Mouse (Mus musculus) stomach, embryonic 15.5 days (tissue): ENCODE measurements around the gene Cacna2d3. TPM values are rescaled to one million over a fixed set of nuclear protein-coding genes. Genes with fewer than 3 reads are reported as not detected.

Experiments used
- ATAC-seq: fragments of 200-750 bp; cut with Nextera tagmentation; 2 replicates; pipeline ENCODE4 v1.8.0; 2017; ENCODE audit warnings: low read depth, moderate number of reproducible peaks, moderate TSS enrichment; ENCODE audit not compliant: insufficient read depth, low FRiP score
- H3K27ac ChIP-seq: fragments of 300-500 bp; sonication (generic); 2 replicates; pipeline ENCODE4 v1.5.1; 2015; ENCODE audit warnings: mild to moderate bottlenecking, inconsistent platforms
- H3K27me3 ChIP-seq: fragments of 300-500 bp; sonication (generic); replicated peaks from 2 replicates; pipeline ENCODE4 v1.6.1; 2015; ENCODE audit warnings: inconsistent platforms
- H3K36me3 ChIP-seq: fragments of 300-500 bp; sonication (generic); 2 replicates; pipeline ENCODE4 v1.6.1; 2015; ENCODE audit warnings: inconsistent platforms
- H3K4me1 ChIP-seq: fragments of 300-500 bp; sonication (generic); 2 replicates; pipeline ENCODE4 v1.6.1; 2015; ENCODE audit warnings: inconsistent platforms
- H3K4me2 ChIP-seq: fragments of 300-500 bp; sonication (generic); 2 replicates; pipeline ENCODE4 v1.6.1; 2015; ENCODE audit warnings: mild to moderate bottlenecking, inconsistent platforms
- H3K4me3 ChIP-seq: fragments of 300-500 bp; sonication (generic); replicated peaks from 2 replicates; pipeline ENCODE4 v1.5.1; 2015; ENCODE audit warnings: inconsistent platforms
- H3K9ac ChIP-seq: fragments of 300-500 bp; sonication (generic); 2 replicates; pipeline ENCODE4 v1.6.1; 2015; ENCODE audit warnings: inconsistent platforms
- H3K9me3 ChIP-seq: fragments of 300-500 bp; sonication (generic); 2 replicates; pipeline ENCODE4 v1.6.1; 2016; ENCODE audit warnings: inconsistent platforms
- WGBS: fragments of 180-500 bp; shearing (Covaris S2); methylation state at CpG from one replicate; pipeline ENCODE4 v1.1.7; 2015; 5-methylcytosine and 5-hydroxymethylcytosine counted together
- polyA plus RNA-seq: library from polyadenylated mRNA; unstranded; fragments of >200 nt; fragmentation: Nextera tagmentation; extraction: Ambion mirVana; gene quantifications from 2 replicates; pipeline ENCODE4 v1.2.1, GENCODE M21; 2015

Cacna2d3 gene
- polyA plus RNA-seq, 1 experiment from 2014 or later = 1.6 TPM

DNA sequence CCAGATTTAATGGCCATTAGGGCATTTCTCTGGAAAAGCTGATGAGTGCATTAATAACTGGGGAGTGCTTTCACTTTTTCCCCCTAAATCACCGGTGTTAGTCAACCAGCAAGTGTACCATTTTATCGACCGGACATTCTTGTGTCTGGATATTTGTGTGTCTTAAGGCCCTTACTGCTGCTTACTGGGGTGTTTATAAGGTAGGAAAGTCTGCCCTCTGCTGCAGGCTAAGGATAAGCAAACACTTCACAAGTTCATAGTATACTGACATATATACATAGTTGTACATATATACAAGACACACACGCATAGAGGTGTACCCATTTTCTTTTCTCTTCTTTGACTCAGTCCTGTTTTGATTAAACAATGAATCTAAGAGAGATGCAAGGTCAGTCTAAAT, 647.9 kb downstream of the Cacna2d3 start:
- H3K4me2 ChIP-seq = no peak overlapping the region
- H3K9me3 ChIP-seq = no peaks in the 10 kb centered on the region
- ATAC-seq = no peak
- no peak overlapping the region for H3K9ac ChIP-seq
- H3K4me3 ChIP-seq = no peak overlapping the region
- H3K4me1 ChIP-seq = no peaks in the 10 kb centered on the region
- no peaks in the 10 kb centered on the region for H3K27me3 ChIP-seq
- H3K27ac ChIP-seq = no peak overlapping the region
- WGBS = 78% methylated on average over 4 of the region's 4 CpGs
- no peaks in the 10 kb centered on the region for H3K36me3 ChIP-seq

DNA sequence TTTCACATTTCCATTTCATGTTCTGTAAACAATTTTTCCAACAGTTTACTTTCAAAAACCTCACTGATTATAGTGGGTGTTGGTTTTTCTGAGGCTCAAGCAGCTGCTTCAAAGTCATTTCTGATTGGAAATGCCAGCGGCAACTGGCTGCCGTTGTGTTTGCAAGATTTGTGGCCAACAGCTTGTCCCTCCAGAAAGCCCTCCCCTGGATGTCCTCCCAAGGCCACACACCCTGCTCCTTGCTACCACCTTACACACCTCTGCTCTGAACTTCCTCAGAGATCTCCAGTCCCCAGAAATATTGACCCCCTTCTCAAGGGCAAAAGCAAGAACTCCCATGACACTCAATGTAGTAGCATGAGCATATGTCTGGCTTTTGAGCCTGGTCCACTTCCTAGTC, 659.0 kb downstream of the Cacna2d3 start:
- no peak for ATAC-seq
- 83% methylated on average over 2 of the region's 2 CpGs for WGBS

DNA sequence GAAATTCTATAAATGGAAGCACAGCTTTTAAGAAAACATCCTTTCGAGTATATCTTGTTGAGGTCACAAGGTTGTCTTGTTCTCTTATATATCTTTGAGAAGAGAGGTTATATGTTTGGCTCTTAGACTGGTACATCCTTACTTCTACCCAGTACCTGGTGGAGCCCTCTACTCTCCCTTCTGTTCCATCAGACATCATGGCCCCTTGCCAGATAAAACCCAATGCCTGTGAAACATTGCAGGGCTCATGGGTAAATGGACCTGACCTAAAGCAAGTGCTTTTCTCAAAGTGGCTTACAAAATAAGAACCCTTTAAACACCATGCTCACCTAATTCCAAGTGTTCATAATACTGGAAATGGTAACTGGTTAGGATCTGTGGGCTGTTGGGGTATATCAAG, 660.2 kb downstream of the Cacna2d3 start:
- WGBS = 75% methylated on average over 1 of the region's 1 CpGs
- no peaks in the 10 kb centered on the region for H3K27me3 ChIP-seq
- no peak for ATAC-seq
- no peaks in the 10 kb centered on the region for H3K4me1 ChIP-seq
- H3K36me3 ChIP-seq = no peaks in the 10 kb centered on the region
- H3K9me3 ChIP-seq = no peaks in the 10 kb centered on the region
- H3K4me2 ChIP-seq = no peak overlapping the region
- H3K27ac ChIP-seq = no peak overlapping the region
- H3K4me3 ChIP-seq = no peak overlapping the region
- no peak overlapping the region for H3K9ac ChIP-seq

More for the DNA sequence above, 659.0 kb downstream of the Cacna2d3 start:
- no peak overlapping the region for H3K27ac ChIP-seq
- H3K27me3 ChIP-seq = no peaks in the 10 kb centered on the region
- no peaks in the 10 kb centered on the region for H3K9me3 ChIP-seq
- H3K4me2 ChIP-seq = no peak overlapping the region
- no peaks in the 10 kb centered on the region for H3K4me1 ChIP-seq
- H3K4me3 ChIP-seq = no peak overlapping the region
- H3K36me3 ChIP-seq = no peaks in the 10 kb centered on the region
- no peak overlapping the region for H3K9ac ChIP-seq

DNA sequence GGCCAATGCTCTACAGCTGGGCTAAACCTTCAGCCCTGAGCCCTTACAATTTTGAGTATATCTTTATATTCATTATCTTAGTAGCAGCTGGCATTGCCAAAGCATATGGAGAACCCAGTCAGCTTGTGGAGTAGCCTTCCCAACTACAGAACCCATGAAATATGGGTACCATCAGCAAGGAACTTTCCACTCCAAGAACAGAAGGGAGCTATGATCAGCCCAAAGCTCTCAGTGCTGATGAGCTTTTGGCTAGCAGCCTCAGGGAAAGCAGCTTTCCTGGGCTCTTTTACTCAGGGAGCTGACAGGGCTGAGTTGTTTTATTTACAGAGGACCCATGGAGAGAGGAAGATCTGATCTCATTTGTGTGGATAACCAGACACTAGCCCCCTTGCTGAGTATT, 661.0 kb downstream of the Cacna2d3 start:
- Histone ChIP-seq H3K27ac (no peak overlapping the region), H3K27me3 (no peaks in the 10 kb centered on the region), H3K36me3 (no peaks in the 10 kb centered on the region), H3K4me3 (no peak overlapping the region), H3K9me3 (no peaks in the 10 kb centered on the region), H3K4me1 (no peaks in the 10 kb centered on the region), H3K4me2 (no peak overlapping the region), H3K9ac (no peak overlapping the region)
- no peak for ATAC-seq

DNA sequence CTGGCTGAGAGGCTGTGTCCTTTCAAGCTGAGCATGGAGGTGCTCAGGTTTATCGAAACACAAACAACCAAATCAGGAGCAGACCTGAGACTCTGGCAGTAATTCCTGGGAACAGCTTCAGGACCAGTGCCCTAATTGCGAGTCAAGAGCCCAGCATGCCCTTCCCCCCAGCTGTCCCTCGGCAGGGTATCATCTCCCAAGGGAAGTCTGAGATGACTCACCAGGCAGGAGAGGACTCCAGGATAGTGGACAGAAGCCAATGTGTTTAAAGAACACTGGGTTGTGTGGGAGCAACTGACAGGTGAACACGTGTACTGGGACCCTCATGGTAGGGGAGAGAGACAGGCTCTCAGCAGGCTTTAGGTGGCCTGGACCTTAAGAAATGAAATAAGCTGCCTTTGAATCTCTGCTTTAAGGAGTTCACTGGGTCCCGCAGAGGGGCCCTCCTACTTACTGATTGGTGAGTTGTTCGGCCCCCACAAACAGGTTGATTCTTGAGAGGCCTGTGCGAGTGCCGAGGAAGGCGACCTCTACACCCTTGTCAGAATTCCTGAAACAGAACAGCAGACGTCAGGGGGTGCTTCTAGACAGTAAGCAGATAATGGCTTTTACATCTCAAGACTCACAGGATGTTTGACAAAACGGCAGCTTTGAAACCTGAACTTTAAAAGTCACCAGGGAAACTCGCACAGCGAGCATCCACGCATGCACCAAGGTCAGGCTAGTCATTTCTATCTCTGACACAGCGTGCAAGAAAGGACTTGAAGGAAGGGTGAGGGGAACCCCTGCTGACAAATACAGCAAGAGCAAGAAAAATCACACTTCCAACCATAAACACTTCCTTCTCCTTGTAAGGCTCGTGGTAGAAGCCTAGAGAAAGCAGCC, 669.5 kb downstream of the Cacna2d3 start:
- no peaks in the 10 kb centered on the region for H3K9me3 ChIP-seq
- H3K27me3 ChIP-seq = no peaks in the 10 kb centered on the region
- no peaks in the 10 kb centered on the region for H3K4me1 ChIP-seq
- H3K36me3 ChIP-seq = no peaks in the 10 kb centered on the region
- ATAC-seq = no peak
- H3K4me2 ChIP-seq = no peak overlapping the region
- WGBS = 40% methylated on average over 16 of the region's 16 CpGs
- H3K4me3 ChIP-seq = no peak overlapping the region
- no peak overlapping the region for H3K27ac ChIP-seq
- no peak overlapping the region for H3K9ac ChIP-seq

DNA sequence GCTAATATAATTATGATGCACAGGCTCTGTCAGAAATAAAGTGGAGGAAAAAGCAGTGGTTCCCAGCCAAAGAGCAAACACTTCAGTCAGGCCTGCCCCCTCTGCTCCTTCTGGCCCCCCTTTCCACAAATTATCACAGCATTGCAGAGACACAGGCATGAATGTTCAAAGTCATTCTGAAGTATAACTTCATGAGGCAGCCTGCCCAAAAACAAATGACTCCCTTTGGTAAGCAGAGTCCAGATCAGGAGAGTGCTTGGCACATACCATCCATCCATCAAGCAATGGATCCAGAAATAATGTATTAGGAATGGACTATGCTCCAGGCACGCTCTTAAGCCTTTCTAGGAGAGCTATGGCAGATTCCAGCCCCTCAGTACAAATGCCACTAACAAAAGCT, 679.3 kb downstream of the Cacna2d3 start:
- H3K27ac ChIP-seq = no peak overlapping the region
- no peaks in the 10 kb centered on the region for H3K4me1 ChIP-seq
- H3K36me3 ChIP-seq = no peaks in the 10 kb centered on the region
- ATAC-seq = no peak
- WGBS = 53% methylated on average over 1 of the region's 1 CpGs
- no peak overlapping the region for H3K9ac ChIP-seq
- no peak overlapping the region for H3K4me2 ChIP-seq
- H3K27me3 ChIP-seq = no peaks in the 10 kb centered on the region
- H3K9me3 ChIP-seq = no peaks in the 10 kb centered on the region
- H3K4me3 ChIP-seq = no peak overlapping the region

DNA sequence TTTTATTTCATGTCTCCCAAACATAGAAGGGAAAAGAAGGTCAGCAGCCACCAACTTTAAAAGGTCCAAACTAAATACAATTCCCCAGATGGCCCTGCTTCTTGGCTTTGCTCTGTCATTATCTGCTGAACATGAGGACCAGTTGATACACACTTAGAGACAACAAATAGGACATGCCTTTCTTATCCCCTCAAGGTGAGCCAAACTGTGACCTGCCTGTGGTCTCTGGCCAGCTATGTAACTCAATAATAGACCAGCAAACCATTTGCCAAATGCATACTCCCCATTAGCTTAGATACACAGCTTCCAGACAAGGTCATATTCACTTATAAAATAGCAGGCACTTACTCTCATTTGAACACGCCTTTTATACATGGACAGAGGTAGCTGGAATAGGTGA, 680.2 kb downstream of the Cacna2d3 start:
- H3K27ac ChIP-seq = no peak overlapping the region
- no peak for ATAC-seq
- no peak overlapping the region for H3K4me3 ChIP-seq
- no peaks in the 10 kb centered on the region for H3K36me3 ChIP-seq
- H3K4me2 ChIP-seq = no peak overlapping the region
- 72% methylated on average over 1 of the region's 1 CpGs for WGBS
- H3K4me1 ChIP-seq = no peaks in the 10 kb centered on the region
- no peaks in the 10 kb centered on the region for H3K27me3 ChIP-seq
- no peak overlapping the region for H3K9ac ChIP-seq
- H3K9me3 ChIP-seq = no peaks in the 10 kb centered on the region

DNA sequence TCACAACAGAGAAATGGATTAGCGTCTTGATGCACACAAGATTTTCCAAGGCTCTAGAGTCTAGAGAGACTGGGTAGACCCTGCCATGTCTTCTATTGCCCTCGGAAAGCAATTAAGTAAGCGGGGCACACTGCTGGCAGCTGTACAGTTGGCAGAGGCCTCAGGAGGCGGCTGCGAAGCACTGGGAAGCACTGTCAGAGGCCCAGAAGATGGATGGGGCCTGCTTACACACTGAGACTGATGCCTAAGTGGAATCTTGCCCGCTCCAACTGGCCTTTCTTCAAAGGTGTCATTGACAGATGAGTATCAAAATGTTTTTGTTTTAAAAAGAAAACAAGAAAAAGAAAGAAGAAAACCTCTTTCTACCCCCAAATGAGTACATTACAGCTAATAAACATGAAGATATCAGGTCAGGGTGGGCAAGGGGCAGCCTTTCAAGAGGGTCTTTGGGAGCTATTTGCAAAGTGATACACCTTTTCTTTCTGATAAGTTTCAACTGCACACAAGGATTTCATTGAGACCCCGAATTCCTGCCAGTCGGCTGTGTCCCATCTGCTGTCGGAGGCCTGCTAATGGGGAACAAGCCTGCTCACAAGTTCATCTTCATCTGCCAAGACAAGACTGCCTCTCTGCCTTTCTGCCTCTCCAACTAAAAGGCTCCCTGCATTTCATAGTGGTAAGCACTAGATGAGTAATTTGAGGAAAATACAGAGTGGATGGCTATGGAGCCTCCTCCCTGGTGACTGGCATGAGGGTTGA, 680.9 kb downstream of the Cacna2d3 start:
- Histone ChIP-seq H3K4me2 (no peak overlapping the region), H3K4me3 (no peak overlapping the region), H3K4me1 (no peaks in the 10 kb centered on the region), H3K27ac (no peak overlapping the region), H3K9me3 (no peaks in the 10 kb centered on the region), H3K27me3 (no peaks in the 10 kb centered on the region), H3K9ac (no peak overlapping the region), H3K36me3 (no peaks in the 10 kb centered on the region)
- no peak for ATAC-seq
- WGBS = 51% methylated on average over 9 of the region's 9 CpGs

DNA sequence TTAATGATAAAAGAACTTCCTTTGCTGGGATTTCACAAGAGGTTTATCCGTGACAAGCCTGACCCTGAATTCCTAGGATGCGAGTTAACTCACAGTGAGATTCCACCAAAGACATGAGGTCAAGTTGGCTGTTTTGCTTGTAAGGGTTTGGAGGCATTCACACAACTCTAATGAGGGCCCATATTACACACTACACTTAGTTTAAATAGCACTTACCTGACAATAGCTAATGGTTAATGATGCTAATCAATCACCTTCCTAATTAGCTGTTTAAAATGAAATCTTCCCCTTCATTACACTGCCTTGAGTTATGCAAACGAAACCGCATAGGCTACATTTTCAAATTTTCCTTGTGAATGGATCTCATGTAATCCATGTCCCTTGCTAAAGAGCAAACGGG, 683.4 kb downstream of the Cacna2d3 start:
- H3K4me3 ChIP-seq = no peak overlapping the region
- H3K4me1 ChIP-seq = no peaks in the 10 kb centered on the region
- WGBS = 68% methylated on average over 5 of the region's 5 CpGs
- H3K4me2 ChIP-seq = no peak overlapping the region
- no peak overlapping the region for H3K27ac ChIP-seq
- no peaks in the 10 kb centered on the region for H3K36me3 ChIP-seq
- no peaks in the 10 kb centered on the region for H3K9me3 ChIP-seq
- no peaks in the 10 kb centered on the region for H3K27me3 ChIP-seq
- H3K9ac ChIP-seq = no peak overlapping the region
- ATAC-seq = no peak

DNA sequence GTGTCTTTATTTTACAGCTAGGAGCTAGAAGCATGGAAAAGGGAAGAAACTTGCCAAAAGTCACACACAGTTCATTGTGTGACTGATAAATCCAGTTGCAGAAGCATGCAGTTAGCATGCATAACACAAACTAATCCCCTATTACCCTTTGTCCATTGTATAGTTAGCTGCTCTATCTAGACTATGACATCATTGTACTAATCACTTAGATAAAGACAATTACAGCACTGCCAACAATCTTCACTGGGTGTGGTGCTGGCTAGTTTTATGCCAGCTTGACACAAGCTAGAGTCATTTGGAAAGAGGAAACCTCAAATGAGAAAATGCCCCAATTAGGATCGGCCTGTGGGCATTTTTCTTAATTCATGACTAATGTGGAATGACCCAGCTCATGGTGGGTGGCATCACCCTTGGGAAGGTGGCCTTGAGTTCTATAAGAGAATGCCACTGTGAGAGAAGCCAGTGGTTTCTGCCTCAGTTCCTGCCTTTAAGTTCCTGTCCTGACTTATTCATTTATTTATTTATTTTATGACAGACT, 689.7 kb downstream of the Cacna2d3 start:
- WGBS = 82% methylated on average over 1 of the region's 1 CpGs
- ATAC-seq = no peak
- Histone ChIP-seq H3K9me3 (no peaks in the 10 kb centered on the region), H3K27me3 (no peaks in the 10 kb centered on the region), H3K9ac (no peak overlapping the region), H3K4me1 (no peaks in the 10 kb centered on the region), H3K27ac (no peak overlapping the region), H3K4me3 (no peak overlapping the region), H3K4me2 (no peak overlapping the region), H3K36me3 (no peaks in the 10 kb centered on the region)

DNA sequence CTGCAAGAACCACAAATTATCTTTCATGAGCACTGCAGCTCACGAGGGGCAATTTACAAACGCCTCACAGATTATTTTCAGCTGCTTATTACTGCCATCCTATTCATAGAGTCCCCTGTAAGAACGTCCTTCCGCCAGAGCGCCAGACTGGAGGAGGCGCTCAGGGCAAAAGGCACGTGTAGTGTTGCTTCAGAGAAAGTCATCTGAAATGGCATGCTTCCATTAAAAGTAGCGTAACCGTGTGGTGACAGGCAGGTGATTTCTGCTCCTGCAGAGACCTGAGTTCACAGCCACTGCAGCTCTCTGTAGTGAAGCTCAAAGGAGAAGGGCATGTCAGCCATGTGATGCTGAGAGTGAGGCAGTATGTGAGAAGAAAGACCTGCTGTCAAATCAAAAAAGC, 691.1 kb downstream of the Cacna2d3 start:
- Histone ChIP-seq H3K27ac (no peak overlapping the region), H3K4me3 (no peak overlapping the region), H3K4me2 (no peak overlapping the region), H3K27me3 (no peaks in the 10 kb centered on the region), H3K9ac (no peak overlapping the region), H3K9me3 (no peaks in the 10 kb centered on the region), H3K36me3 (no peaks in the 10 kb centered on the region), H3K4me1 (no peaks in the 10 kb centered on the region)
- no peak for ATAC-seq
- 71% methylated on average over 9 of the region's 9 CpGs for WGBS

DNA sequence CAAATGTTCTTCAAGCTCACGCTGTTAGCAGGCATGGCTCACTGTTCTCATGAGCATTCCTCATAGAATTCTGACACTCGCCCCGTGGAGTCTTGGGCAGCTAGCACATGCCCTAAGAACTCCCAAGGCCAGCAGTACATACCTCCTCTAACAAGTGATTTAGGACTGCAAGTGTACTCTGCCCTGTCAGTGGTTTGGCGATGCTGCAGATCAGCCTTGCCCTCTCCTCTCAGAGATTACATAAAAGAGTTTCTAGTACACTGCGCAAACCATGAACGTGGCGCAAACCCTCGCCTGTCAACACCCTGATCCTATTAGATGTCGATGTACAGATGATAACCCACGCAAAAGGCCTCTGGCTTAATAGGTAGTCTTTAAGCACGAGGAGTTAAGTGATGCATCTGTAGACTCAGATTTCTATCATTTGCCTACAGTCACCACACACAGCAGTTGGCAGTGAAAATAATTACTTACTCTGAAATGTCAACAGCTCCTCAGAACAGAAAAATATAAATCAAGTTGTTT, 691.7 kb downstream of the Cacna2d3 start:
- Histone ChIP-seq H3K4me2 (no peak overlapping the region), H3K9ac (no peak overlapping the region), H3K27me3 (no peaks in the 10 kb centered on the region), H3K27ac (no peak overlapping the region), H3K36me3 (no peaks in the 10 kb centered on the region), H3K4me3 (no peak overlapping the region), H3K4me1 (no peaks in the 10 kb centered on the region), H3K9me3 (no peaks in the 10 kb centered on the region)
- WGBS = 75% methylated on average over 11 of the region's 11 CpGs
- ATAC-seq = no peak
